Mouse (Mus musculus) midbrain, embryonic 12.5 days (tissue): ENCODE data around the gene Pex3. TPM values are rescaled to one million over a fixed set of nuclear protein-coding genes. Genes with fewer than 3 reads are reported as not detected.
"Not testable (repeated sequence)": the region's sequence is repeated elsewhere in the genome, so short reads cannot be mapped to it uniquely, and the experiment has no call there.

Experiments
- ATAC-seq: fragments of 200-750 bp; cut with Nextera tagmentation; 2 replicates; pipeline ENCODE4 v1.8.0; 2017; ENCODE audit warnings: low read depth, moderate TSS enrichment, moderate library complexity; ENCODE audit not compliant: low FRiP score
- H3K27ac ChIP-seq: fragments of 300-500 bp; sonication (generic); replicated peaks from 2 replicates; pipeline ENCODE4 v1.5.1; 2016; ENCODE audit warnings: mild to moderate bottlenecking
- H3K27me3 ChIP-seq: fragments of 300-500 bp; sonication (generic); 2 replicates; pipeline ENCODE4 v1.6.1; 2016; ENCODE audit warnings: mild to moderate bottlenecking
- H3K36me3 ChIP-seq: fragments of 300-500 bp; sonication (generic); 2 replicates; pipeline ENCODE4 v1.6.1; 2016
- H3K4me1 ChIP-seq: fragments of 300-500 bp; sonication (generic); 2 replicates; pipeline ENCODE4 v1.6.1; 2016
- H3K4me2 ChIP-seq: fragments of 300-500 bp; sonication (generic); replicated peaks from 2 replicates; pipeline ENCODE4 v1.6.1; 2016; ENCODE audit warnings: mild to moderate bottlenecking, moderate library complexity
- H3K4me3 ChIP-seq: fragments of 300-500 bp; sonication (generic); 2 replicates; pipeline ENCODE4 v1.5.1; 2016; ENCODE audit warnings: mild to moderate bottlenecking
- H3K9ac ChIP-seq: fragments of 300-500 bp; sonication (generic); replicated peaks from 2 replicates; pipeline ENCODE4 v1.6.1; 2016; ENCODE audit warnings: mild to moderate bottlenecking, moderate library complexity
- H3K9me3 ChIP-seq: fragments of 300-500 bp; sonication (generic); 2 replicates; pipeline ENCODE4 v1.6.1; 2016; ENCODE audit warnings: mild to moderate bottlenecking
- WGBS: fragments of 180-500 bp; shearing (Covaris S2); methylation state at CpG from one replicate; pipeline ENCODE4 v1.1.7; 2016; 5-methylcytosine and 5-hydroxymethylcytosine counted together
- polyA plus RNA-seq: library from polyadenylated mRNA; unstranded; fragments of >200 nt; fragmentation: Nextera tagmentation; extraction: Ambion mirVana; gene quantifications from 2 replicates; pipeline ENCODE4 v1.2.1, GENCODE M21; 2016

Pex3 gene
- polyA plus RNA-seq, 1 experiment from 2014 or later = 21.8 TPM

- Histone ChIP-seq H3K4me1 (no peaks in the 10 kb centered on the region), H3K27me3 (no peaks in the 10 kb centered on the region), H3K4me3 (no peak overlapping the region), H3K27ac (no peak overlapping the region), H3K4me2 (no peak overlapping the region), H3K9me3 (no peaks in the 10 kb centered on the region), H3K36me3 (no peaks in the 10 kb centered on the region), H3K9ac (no peak overlapping the region)
- WGBS = 87% methylated on average over 4 of the region's 4 CpGs
- ATAC-seq = no peak
Measured at GRCm38 (mm10) chr10:13521857-13522256, 31.1 kb downstream of the Pex3 start.

- no peak overlapping the region for H3K27ac ChIP-seq
- no peaks in the 10 kb centered on the region for H3K9me3 ChIP-seq
- H3K9ac ChIP-seq = no peak overlapping the region
- no peak overlapping the region for H3K4me2 ChIP-seq
- peaks cover 10% of the 10 kb centered on the region for H3K27me3 ChIP-seq
- WGBS = 89% methylated on average over 8 of the region's 8 CpGs
- no peaks in the 10 kb centered on the region for H3K36me3 ChIP-seq
- no peaks in the 10 kb centered on the region; the same call in 1 of the 2 replicates for H3K4me1 ChIP-seq
- H3K4me3 ChIP-seq = no peak overlapping the region
- ATAC-seq = no peak
Measured at GRCm38 (mm10) chr10:13502371-13502770, 50.6 kb downstream of the Pex3 start.

GRCm38 (mm10) chr10:13501533-13501932 lies 51.4 kb downstream of the Pex3 start:
- not testable (repeated sequence) for H3K9me3 ChIP-seq, H3K36me3 ChIP-seq, H3K4me1 ChIP-seq, H3K27ac ChIP-seq
- peak overlapping the region; percentile 62 for H3K9ac ChIP-seq
- peak overlapping the region; percentile 85 for H3K4me2 ChIP-seq
- 58% methylated on average over 4 of the region's 4 CpGs for WGBS
- peaks cover 10% of the 10 kb centered on the region for H3K27me3 ChIP-seq
- H3K4me3 ChIP-seq = peak overlapping the region; percentile 59
- ATAC-seq = peak; percentile 50; the same call in 1 of the 2 replicates

DNA sequence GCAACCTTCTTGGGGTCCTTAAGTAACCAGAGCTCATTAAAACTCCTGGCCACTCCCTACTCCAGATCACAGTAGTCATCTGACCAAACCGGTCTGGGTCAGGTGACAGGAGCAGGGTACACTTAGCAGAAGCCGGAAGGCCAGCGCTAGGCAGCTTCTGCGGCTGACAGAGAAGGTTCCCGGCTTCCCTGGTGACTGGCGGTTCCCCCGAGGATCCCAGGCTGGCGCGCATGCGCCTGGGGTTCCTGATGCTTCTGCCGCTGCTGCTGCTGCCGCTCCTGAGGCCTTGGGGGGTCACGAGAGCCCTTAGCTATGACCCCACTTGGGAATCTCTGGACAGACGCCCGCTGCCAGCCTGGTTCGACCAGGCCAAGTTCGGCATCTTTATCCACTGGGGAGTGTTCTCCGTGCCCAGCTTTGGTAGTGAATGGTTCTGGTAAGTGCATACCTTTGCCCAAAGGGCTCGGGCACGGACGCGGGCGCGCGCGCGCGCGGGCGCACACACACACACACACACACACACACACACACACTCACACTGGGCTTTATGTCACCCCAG lies 51.9 kb downstream of the Pex3 start:
- Histone ChIP-seq H3K4me1 (no peaks in the 10 kb centered on the region; the same call in 1 of the 2 replicates), H3K27me3 (peaks cover 10% of the 10 kb centered on the region), H3K36me3 (no peaks in the 10 kb centered on the region), H3K9ac (peak overlapping the region; percentile 62), H3K4me2 (peak overlapping the region; percentile 85), H3K9me3 (no peaks in the 10 kb centered on the region), H3K4me3 (peak overlapping the region; percentile 59), H3K27ac (no peak overlapping the region)
- under 1% methylated on average over 29 of the region's 30 CpGs for WGBS
- peak; percentile 92 for ATAC-seq

GRCm38 (mm10) chr10:13500473-13500872 lies 52.5 kb downstream of the Pex3 start:
- Histone ChIP-seq H3K36me3 (no peaks in the 10 kb centered on the region), H3K4me2 (peak overlapping the region; percentile 85), H3K27ac (no peak overlapping the region), H3K9me3 (no peaks in the 10 kb centered on the region), H3K27me3 (peaks cover 10% of the 10 kb centered on the region), H3K4me3 (peak overlapping the region; percentile 59), H3K9ac (no peak overlapping the region), H3K4me1 (no peaks in the 10 kb centered on the region; the same call in 1 of the 2 replicates)
- no peak for ATAC-seq
- 50% methylated on average over 9 of the region's 9 CpGs for WGBS

DNA sequence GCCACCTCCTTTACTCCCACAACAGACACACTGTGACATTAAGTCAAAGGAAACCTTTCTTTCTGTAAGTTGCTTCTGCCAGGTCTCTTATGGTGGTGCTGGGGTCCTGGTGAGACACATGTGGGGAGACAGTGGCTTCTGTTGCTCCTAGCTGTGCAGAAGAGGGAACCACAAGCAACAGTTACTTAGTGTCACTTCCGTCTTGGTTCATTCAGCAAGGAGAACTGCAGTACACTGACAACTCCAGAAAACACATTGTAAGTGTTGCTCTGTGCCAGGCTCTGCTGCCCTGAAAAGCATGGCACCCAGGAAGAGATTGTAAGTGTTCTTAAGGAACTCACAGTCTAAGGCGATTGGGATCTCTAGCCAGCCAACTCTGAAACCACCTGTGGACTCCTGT lies 53.6 kb downstream of the Pex3 start, which contains the start of gene Fuca2:
Fuca2 (plus strand) TSS at position 210 of the 400 bp plus-strand sequence.
- no peaks in the 10 kb centered on the region; the same call in 1 of the 2 replicates for H3K4me1 ChIP-seq
- H3K36me3 ChIP-seq = no peaks in the 10 kb centered on the region
- H3K27me3 ChIP-seq = peaks cover 10% of the 10 kb centered on the region
- H3K9me3 ChIP-seq = no peaks in the 10 kb centered on the region
- no peak within 1 kb of the TSS for H3K4me2 ChIP-seq
- WGBS = 80% methylated on average over 2 of the region's 2 CpGs
- no peak within 1 kb of the TSS for H3K27ac ChIP-seq
- no peak within 1 kb of the TSS for H3K4me3 ChIP-seq
- no peak for ATAC-seq
- H3K9ac ChIP-seq = no peak within 1 kb of the TSS

DNA sequence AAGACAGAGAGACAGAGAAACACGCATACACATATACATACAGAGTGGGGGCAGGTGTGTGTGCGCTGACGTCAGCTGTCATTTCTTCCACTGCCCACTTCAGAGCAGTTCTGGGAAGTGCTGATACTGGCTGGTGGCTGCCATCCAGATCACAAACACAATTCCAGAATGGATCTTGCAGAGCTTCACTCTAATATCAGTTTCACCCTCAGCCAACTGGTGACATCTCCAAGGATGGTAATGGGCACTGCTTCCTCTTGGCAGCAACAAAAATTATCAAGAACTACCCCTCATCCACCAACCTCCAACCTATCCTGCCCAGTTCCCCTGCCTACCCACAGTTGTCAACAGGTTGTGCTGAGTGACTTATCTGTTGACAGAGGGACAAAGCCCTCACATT lies 56.6 kb downstream of the Pex3 start:
- Histone ChIP-seq H3K9me3 (no peaks in the 10 kb centered on the region), H3K27ac (no peak overlapping the region), H3K4me1 (no peaks in the 10 kb centered on the region), H3K4me3 (no peak overlapping the region), H3K27me3 (peaks cover 10% of the 10 kb centered on the region), H3K36me3 (no peaks in the 10 kb centered on the region), H3K9ac (no peak overlapping the region), H3K4me2 (no peak overlapping the region)
- ATAC-seq = no peak
- WGBS = 92% methylated on average over 3 of the region's 3 CpGs

GRCm38 (mm10) chr10:13493978-13494686 lies 58.8 kb downstream of the Pex3 start:
- H3K36me3 ChIP-seq = no peaks in the 10 kb centered on the region
- H3K4me2 ChIP-seq = no peak overlapping the region
- no peak for ATAC-seq
- no peak overlapping the region for H3K9ac ChIP-seq
- no peak overlapping the region for H3K4me3 ChIP-seq
- H3K27ac ChIP-seq = no peak overlapping the region
- H3K27me3 ChIP-seq = peaks cover 5% of the 10 kb centered on the region; the same call in 1 of the 2 replicates
- WGBS = 88% methylated on average over 9 of the region's 9 CpGs
- no peaks in the 10 kb centered on the region for H3K9me3 ChIP-seq
- no peaks in the 10 kb centered on the region for H3K4me1 ChIP-seq

GRCm38 (mm10) chr10:13489671-13490070 lies 63.3 kb downstream of the Pex3 start:
- Histone ChIP-seq H3K4me1 (no peaks in the 10 kb centered on the region), H3K4me3 (no peak overlapping the region), H3K4me2 (no peak overlapping the region), H3K9me3 (no peaks in the 10 kb centered on the region), H3K36me3 (no peaks in the 10 kb centered on the region), H3K27ac (no peak overlapping the region), H3K9ac (no peak overlapping the region), H3K27me3 (no peaks in the 10 kb centered on the region; the same call in 1 of the 2 replicates)
- ATAC-seq = no peak
- WGBS = 86% methylated on average over 6 of the region's 6 CpGs

DNA sequence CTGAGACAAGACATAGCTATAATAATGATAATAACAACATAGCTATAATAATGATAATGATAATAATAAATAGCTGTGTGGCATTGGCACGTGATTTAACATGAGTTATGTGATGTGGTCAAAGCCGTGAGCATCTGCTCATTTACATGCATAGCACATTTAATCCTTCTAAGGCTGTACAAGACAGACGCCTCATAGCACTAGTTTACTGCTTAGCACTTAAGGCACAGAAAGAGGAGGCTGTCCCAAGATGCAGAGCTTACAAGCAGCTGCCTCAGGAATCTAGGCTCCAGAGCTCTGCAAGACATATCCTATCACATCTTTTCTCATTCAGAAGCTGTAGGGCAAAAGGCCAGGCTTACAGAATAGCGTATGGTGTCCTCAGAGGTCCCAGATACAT lies 67.0 kb downstream of the Pex3 start:
- no peak overlapping the region for H3K27ac ChIP-seq
- no peaks in the 10 kb centered on the region; the same call in 1 of the 2 replicates for H3K27me3 ChIP-seq
- no peak overlapping the region for H3K4me3 ChIP-seq
- no peak overlapping the region for H3K9ac ChIP-seq
- no peaks in the 10 kb centered on the region for H3K4me1 ChIP-seq
- whole genome bisulfite sequencing = 62% methylated on average over 4 of the region's 4 CpGs
- no peaks in the 10 kb centered on the region for H3K9me3 ChIP-seq
- ATAC-seq = no peak
- H3K4me2 ChIP-seq = no peak overlapping the region
- H3K36me3 ChIP-seq = no peaks in the 10 kb centered on the region

DNA sequence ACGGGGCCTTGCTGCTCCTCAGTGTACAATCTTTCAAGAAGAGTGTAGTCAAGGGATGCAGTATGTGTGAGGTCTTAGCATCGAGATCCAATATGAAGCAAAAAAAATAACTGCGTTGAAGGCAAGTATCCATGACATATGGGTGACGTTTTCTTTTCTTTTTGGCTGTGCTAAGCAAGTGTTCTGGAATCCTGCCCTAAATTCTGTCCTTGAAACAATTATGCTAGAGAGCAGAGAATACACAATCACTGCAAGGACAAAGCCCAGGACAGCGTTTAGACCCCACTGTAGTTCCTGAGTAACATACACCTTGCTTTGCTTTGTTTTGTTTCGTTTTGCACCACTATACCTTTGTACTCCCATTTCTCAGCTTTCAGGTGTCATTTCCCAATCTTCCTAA lies 73.6 kb downstream of the Pex3 start:
- ATAC-seq = no peak
- H3K4me3 ChIP-seq = no peak overlapping the region
- peaks cover 23% of the 10 kb centered on the region for H3K27me3 ChIP-seq
- H3K4me2 ChIP-seq = no peak overlapping the region
- no peaks in the 10 kb centered on the region for H3K36me3 ChIP-seq
- H3K27ac ChIP-seq = no peak overlapping the region
- 89% methylated on average over 6 of the region's 6 CpGs for WGBS
- H3K4me1 ChIP-seq = 0 out of 2 replicates have a peak, but pooled peaks cover 5% of the 10 kb centered on the region
- no peak overlapping the region for H3K9ac ChIP-seq
- no peaks in the 10 kb centered on the region for H3K9me3 ChIP-seq

DNA sequence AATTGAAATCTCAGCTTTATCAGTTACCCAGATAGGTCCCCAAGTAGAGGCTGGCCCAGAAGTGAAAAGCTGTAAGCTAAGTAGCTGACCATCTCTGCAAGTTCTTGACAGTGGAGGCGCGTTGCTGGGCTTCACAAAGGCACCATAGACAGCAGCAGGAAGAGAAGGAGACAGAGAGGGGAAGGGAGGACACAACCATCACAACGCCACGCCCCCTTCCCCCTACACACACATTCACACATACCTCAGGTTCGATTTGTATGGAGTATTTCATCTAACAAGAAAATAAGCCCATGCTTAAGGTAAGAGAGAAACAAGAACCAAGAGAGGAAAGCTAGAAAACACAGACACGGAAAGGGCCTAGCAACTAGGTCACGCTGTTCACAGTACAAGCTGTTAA lies 77.8 kb downstream of the Pex3 start:
- Histone ChIP-seq H3K4me3 (no peak overlapping the region), H3K4me2 (0 out of 2 replicates have a peak overlapping the region, but pooled peaks have one; percentile 89)

More for the DNA sequence above, 77.8 kb downstream of the Pex3 start:
- Histone ChIP-seq H3K9me3 (no peaks in the 10 kb centered on the region), H3K27ac (no peak overlapping the region), H3K4me1 (0 out of 2 replicates have a peak, but pooled peaks cover 5% of the 10 kb centered on the region), H3K36me3 (no peaks in the 10 kb centered on the region), H3K9ac (no peak overlapping the region), H3K27me3 (peaks cover 55% of the 10 kb centered on the region)
- WGBS = 42% methylated on average over 7 of the region's 7 CpGs
- no peak for ATAC-seq
